11 mouse cellular contexts compared by ENCODE assay signal in the genomic region with DNA sequence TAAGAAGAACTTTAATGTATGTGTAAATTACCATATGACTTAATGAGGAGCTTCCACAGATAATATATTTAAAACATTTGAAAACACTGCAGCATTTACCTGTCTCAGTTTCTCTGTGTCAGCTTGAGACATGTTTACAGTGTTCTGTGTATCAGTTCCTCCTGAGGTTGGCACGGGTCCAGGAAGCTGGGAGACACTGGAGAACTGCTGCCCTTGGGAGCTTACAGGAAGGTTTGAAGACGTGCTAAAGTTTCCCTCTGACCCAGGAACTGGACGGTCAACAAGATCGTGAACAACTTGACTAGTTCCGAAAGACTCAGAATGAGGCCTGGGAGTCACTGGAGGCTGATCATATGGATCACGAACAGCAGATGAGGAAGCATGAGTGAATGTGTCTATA.
DNase-seq lines count a peak whose midpoint lies in the region.
"Had no signal": no experiment of that assay in that cellular context is flagged by ENCODE, and none has a peak within 500 bp of the region (broad histone marks: within the 10 kb centered on the region; RNA-seq: fewer than 3 reads in every experiment).

No protein-coding gene starts in this region.

- H3K27me3 ChIP-seq in midbrain, embryonic 10.5 days (ENCODE audit: low read depth, poor library complexity, severe bottlenecking): no peaks in the 10 kb centered on the region
- H3K27me3 ChIP-seq: limb, embryonic 12.5 days had no signal

- no peaks in the 10 kb centered on the region for H3K4me1 ChIP-seq in midbrain, embryonic 10.5 days
- H3K4me1 ChIP-seq: forebrain, embryonic 10.5 days; limb, embryonic 12.5 days had no signal

- WGBS in midbrain, embryonic 10.5 days: 93% methylated on average over 6 of the region's 6 CpGs

- peaks cover 76% of the 10 kb centered on the region for H3K36me3 ChIP-seq in midbrain, embryonic 10.5 days

- no peaks in the 10 kb centered on the region for H3K9me3 ChIP-seq in midbrain, embryonic 10.5 days (replicated peaks)
- H3K9me3 ChIP-seq: forebrain, embryonic 10.5 days; limb, embryonic 12.5 days had no signal

- DNase-seq in cerebellum, postnatal 10 days: peak; percentile 57 to 59
- DNase-seq in cerebellum, adult 11-12 months: no peak
- peak; percentile 23 for DNase-seq in layer of hippocampus, adult 11-12 months (ENCODE audit: low spot score)
- DNase-seq in layer of hippocampus, adult 18-20 months (ENCODE audit: low spot score in 2 of 2): no peak
- peak; percentile 10 for DNase-seq in MN1 (ENCODE audit: low spot score)
- DNase-seq in gastrocnemius, postnatal 10 days: peak; percentile 40
- DNase-seq in midbrain, embryonic 10.5 days (ENCODE audit: low spot score): no peak
- DNase-seq in retina, embryonic 14.5 days (ENCODE audit: low spot score): no peak

- H3K4me3 ChIP-seq in midbrain, embryonic 10.5 days: no peak overlapping the region
- H3K4me3 ChIP-seq: forebrain, embryonic 10.5 days; limb, embryonic 12.5 days had no signal

- no peak overlapping the region for H3K27ac ChIP-seq in midbrain, embryonic 10.5 days (replicated peaks)
- H3K27ac ChIP-seq: forebrain, embryonic 10.5 days; limb, embryonic 12.5 days; macrophage had no signal

Comparison
In these comparisons a context has a peak if more than half of its experiments do, and no peak if none do; other contexts are left out.
1. DNase-seq: peak in cerebellum, postnatal 10 days (2 of 2), layer of hippocampus, adult 11-12 months (single experiment), MN1 (single experiment) and gastrocnemius, postnatal 10 days (single experiment); none in cerebellum, adult 11-12 months (single experiment), layer of hippocampus, adult 18-20 months (0 of 2), midbrain, embryonic 10.5 days (single experiment) and retina, embryonic 14.5 days (single experiment).